Mouse (Mus musculus) liver, embryonic 15.5 days (tissue): ENCODE results near the gene Cdk14. TPM values are rescaled to one million over a fixed set of nuclear protein-coding genes. Genes with fewer than 3 reads are reported as not detected.
"Not testable (repeated sequence)": the region's sequence is repeated elsewhere in the genome, so short reads cannot be mapped to it uniquely, and the experiment has no call there.

Experiments
- ATAC-seq: fragments of 200-750 bp; cut with Nextera tagmentation; 2 replicates; pipeline ENCODE4 v1.8.0; 2017; ENCODE audit warnings: moderate number of reproducible peaks, mild to moderate bottlenecking, moderate library complexity; ENCODE audit not compliant: insufficient read depth
- H3K27ac ChIP-seq: fragments of 300-500 bp; sonication (generic); replicated peaks from 2 replicates; pipeline ENCODE4 v1.5.1; 2015; ENCODE audit warnings: mild to moderate bottlenecking, inconsistent platforms
- H3K27me3 ChIP-seq: fragments of 300-500 bp; sonication (generic); 2 replicates; pipeline ENCODE4 v1.6.1; 2015; ENCODE audit warnings: mild to moderate bottlenecking, inconsistent platforms
- H3K36me3 ChIP-seq: fragments of 300-500 bp; sonication (generic); replicated peaks from 2 replicates; pipeline ENCODE4 v1.6.1; 2015; ENCODE audit warnings: moderate library complexity, mild to moderate bottlenecking, inconsistent platforms
- H3K4me1 ChIP-seq: fragments of 300-500 bp; sonication (generic); replicated peaks from 2 replicates; pipeline ENCODE4 v1.6.1; 2015; ENCODE audit warnings: inconsistent platforms
- H3K4me2 ChIP-seq: fragments of 300-500 bp; sonication (generic); 2 replicates; pipeline ENCODE4 v1.6.1; 2015; ENCODE audit warnings: moderate library complexity, mild to moderate bottlenecking, inconsistent platforms
- H3K4me3 ChIP-seq: fragments of 300-500 bp; sonication (generic); replicated peaks from 2 replicates; pipeline ENCODE4 v1.5.1; 2015; ENCODE audit warnings: mild to moderate bottlenecking, inconsistent platforms
- H3K9ac ChIP-seq: fragments of 300-500 bp; sonication (generic); 2 replicates; pipeline ENCODE4 v1.6.1; 2015; ENCODE audit warnings: moderate library complexity, mild to moderate bottlenecking, inconsistent platforms
- H3K9me3 ChIP-seq: fragments of 300-500 bp; sonication (generic); replicated peaks from 2 replicates; pipeline ENCODE4 v1.6.1; 2016; ENCODE audit warnings: inconsistent platforms
- WGBS: fragments of 180-500 bp; shearing (Covaris S2); methylation state at CpG from one replicate; pipeline ENCODE4 v1.1.7; 2015; ENCODE audit warnings: mixed read lengths; ENCODE audit not compliant: insufficient replicate concordance; 5-methylcytosine and 5-hydroxymethylcytosine counted together
- polyA plus RNA-seq: library from polyadenylated mRNA; unstranded; fragments of >200 nt; fragmentation: Nextera tagmentation; extraction: Ambion mirVana; gene quantifications from 2 replicates; pipeline ENCODE4 v1.2.1, GENCODE M21; 2015

Cdk14 gene
- polyA plus RNA-seq, 1 experiment from 2014 or later: 1.2 TPM

DNA sequence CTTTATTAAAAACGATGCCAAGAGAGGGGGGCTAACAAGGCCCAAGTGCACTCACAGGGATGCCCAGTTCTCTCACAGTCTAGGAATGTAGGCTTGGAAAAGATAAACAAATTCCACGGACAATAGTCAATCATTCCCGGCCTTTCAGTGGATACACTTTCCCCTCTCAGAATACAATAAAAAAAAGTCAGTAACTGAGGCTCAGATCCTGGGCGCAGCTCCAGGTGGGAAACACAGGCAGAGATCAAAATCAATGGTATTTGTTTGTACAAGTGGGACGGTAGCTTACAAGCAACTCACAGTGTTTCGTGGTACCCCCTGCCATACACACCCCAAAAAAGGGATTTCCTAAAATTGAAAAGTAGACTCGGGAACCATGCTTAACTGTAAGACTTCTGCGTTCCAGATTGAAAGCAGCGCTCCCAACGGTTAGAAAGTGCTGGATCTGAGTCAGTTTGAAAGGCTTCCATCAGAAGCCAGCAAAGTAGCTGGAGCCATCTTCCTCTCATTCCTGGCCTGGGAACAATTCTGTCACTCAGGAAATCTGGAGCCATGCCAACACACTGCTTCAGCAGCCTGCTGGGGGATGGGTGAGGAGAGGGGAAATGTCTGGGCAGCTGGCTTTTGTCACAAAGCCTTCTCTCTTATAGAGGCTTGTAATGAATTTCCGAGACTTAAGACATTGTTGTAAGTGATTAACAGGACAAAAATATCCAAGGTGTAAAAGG is 77.5 kb downstream of the Cdk14 start:
- Histone ChIP-seq H3K4me2 (no peak overlapping the region), H3K4me3 (no peak overlapping the region), H3K27ac (no peak overlapping the region), H3K4me1 (no peaks in the 10 kb centered on the region), H3K27me3 (no peaks in the 10 kb centered on the region), H3K9ac (no peak overlapping the region), H3K9me3 (no peaks in the 10 kb centered on the region), H3K36me3 (no peaks in the 10 kb centered on the region)
- ATAC-seq: no peak
- WGBS: 45% methylated on average over 11 of the region's 11 CpGs

DNA sequence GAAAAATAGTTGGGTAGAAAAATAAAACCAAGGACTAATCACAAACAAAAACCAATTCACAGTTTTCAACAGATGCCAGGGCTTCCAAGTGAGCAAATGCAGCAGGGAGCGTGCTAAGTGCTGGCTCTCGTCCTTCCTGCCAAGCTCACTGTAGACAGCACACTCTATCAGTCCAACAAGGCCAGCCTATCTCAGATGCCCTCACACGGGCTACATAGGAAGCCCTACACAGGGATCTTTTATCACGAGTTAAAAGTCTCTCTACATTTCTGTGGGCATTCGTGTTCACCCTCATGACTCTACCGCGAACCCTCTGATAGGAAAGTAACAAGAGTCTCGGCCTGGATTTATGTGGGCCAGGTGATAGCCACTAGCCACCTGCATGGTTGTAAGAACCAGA is 78.5 kb downstream of the Cdk14 start:
- H3K4me3 ChIP-seq: no peak overlapping the region
- H3K4me2 ChIP-seq: no peak overlapping the region
- H3K27ac ChIP-seq: no peak overlapping the region
- H3K9ac ChIP-seq: no peak overlapping the region
- ATAC-seq: no peak
- no peaks in the 10 kb centered on the region for H3K36me3 ChIP-seq
- WGBS: 62% methylated on average over 8 of the region's 8 CpGs
- no peaks in the 10 kb centered on the region for H3K4me1 ChIP-seq
- H3K9me3 ChIP-seq: no peaks in the 10 kb centered on the region
- no peaks in the 10 kb centered on the region for H3K27me3 ChIP-seq

DNA sequence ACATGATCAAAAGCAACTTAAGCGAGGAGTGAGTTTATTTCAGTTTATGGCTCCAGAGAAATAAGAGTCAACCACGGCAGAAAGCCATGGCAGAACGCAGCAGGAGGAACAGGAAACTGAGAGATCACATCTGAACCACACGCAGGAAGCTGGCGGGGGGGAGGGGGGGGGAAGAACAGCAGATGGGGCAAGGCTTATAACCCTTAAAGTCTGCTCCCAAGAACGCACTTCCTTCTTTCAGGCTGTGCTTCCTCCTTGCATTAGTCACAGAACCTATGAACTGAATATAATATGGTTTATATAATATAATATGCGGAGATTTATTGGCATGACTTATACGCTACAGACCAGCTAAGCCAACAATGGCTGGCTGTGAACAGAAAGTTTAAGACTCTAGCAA is 86.2 kb downstream of the Cdk14 start:
- ATAC-seq: no peak
- Histone ChIP-seq H3K36me3 (no peaks in the 10 kb centered on the region), H3K4me2 (no peak overlapping the region), H3K4me3 (no peak overlapping the region), H3K27me3 (no peaks in the 10 kb centered on the region), H3K27ac (no peak overlapping the region), H3K4me1 (no peaks in the 10 kb centered on the region), H3K9me3 (no peaks in the 10 kb centered on the region), H3K9ac (no peak overlapping the region)
- WGBS: 45% methylated on average over 8 of the region's 8 CpGs

DNA sequence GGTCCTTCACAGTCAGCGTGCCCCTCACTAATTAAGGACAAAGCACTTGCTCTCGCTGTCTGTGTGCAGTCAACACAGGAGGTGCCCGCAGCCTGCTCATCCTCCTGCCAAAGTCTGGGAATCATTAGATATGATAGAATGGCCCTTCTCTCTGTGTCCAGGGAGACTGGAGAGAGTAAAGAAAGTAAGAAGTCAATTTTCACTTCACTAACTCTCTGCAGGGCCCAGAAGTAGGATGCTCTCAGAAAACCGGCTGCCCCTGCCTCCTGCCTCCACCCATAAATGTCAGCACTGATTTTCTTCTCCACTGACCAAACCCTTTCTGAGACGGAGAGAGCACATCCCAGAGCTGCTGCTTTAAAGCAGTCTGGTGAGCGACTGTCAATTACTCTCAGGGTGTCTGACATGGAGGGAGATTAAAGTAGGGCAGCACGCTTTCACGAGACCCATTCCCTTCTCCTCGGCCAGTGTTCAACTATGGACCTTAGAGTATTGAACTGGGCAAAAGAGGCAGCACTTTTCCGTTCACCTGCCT is 89.1 kb downstream of the Cdk14 start:
- Histone ChIP-seq H3K4me1 (no peaks in the 10 kb centered on the region), H3K27me3 (no peaks in the 10 kb centered on the region), H3K36me3 (no peaks in the 10 kb centered on the region), H3K9me3 (no peaks in the 10 kb centered on the region), H3K9ac (no peak overlapping the region), H3K4me3 (no peak overlapping the region), H3K4me2 (no peak overlapping the region), H3K27ac (no peak overlapping the region)
- WGBS: 67% methylated on average over 10 of the region's 10 CpGs
- no peak for ATAC-seq

DNA sequence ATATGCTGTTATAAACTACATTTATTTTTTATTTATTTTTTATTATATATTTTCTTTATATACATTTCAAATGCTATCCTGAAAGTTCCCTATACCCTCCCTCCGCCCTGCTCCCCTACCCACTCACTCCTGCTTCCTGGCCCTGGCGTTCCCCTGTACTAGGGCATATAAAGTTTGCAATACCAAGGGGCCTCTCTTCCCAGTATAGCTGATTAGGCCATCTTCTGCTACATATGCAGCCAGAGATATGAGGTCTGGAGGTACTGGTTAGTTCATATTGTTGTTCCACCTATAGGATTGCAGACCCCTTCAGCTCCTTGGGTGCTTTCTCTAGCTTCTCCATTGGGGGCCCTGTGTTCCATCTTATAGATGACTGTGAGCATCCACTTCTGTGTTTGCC is 91.1 kb downstream of the Cdk14 start:
- not testable (repeated sequence) for H3K36me3 ChIP-seq, H3K4me1 ChIP-seq, ATAC-seq, H3K9me3 ChIP-seq, H3K27me3 ChIP-seq, H3K4me2 ChIP-seq, H3K4me3 ChIP-seq, H3K27ac ChIP-seq, H3K9ac ChIP-seq
- WGBS: 39% methylated on average over 2 of the region's 2 CpGs

DNA sequence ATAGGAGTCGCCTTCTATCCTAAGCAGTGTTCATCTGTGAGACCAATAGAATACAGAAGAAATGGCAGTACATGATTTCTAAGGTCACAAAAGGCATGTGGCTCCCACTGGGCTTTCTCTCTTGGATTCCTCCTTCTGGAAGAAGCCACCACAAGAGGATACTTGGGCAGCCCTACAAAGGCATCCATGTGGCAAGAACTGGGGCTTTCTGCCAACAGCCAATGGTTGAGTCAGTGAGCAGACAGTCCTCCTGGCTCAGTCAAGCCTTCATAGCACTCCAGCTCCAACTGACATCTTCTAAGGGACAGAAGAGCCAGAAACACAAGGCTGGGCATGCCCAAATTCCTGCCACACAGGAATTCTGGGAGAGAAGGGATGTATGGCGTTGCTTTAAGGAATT is 93.4 kb downstream of the Cdk14 start:
- H3K9me3 ChIP-seq: no peaks in the 10 kb centered on the region
- H3K4me1 ChIP-seq: no peaks in the 10 kb centered on the region
- H3K4me3 ChIP-seq: no peak overlapping the region
- no peak overlapping the region for H3K9ac ChIP-seq
- H3K4me2 ChIP-seq: no peak overlapping the region
- H3K27ac ChIP-seq: no peak overlapping the region
- WGBS: 59% methylated on average over 2 of the region's 2 CpGs
- ATAC-seq: no peak
- no peaks in the 10 kb centered on the region for H3K27me3 ChIP-seq
- no peaks in the 10 kb centered on the region for H3K36me3 ChIP-seq

DNA sequence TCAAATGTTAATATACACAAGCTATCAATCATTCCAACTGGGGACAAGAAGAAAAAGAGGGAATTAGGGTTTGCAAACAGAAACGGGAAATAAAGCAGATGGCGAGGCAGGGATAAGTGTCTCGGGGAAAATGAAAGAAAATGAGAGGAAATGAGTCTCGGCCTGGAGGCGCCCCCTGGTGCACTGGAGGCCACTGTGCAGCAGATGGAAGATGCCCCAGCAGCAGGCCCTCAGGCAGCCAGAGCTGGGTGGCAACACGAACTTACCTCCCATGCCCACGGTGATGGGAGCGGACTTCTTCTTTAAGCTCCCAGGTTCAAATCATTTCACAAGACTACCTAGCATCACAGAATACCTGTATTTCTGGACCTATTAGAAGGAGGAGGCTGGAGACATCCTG is 97.4 kb downstream of the Cdk14 start:
- H3K27me3 ChIP-seq: no peaks in the 10 kb centered on the region
- no peaks in the 10 kb centered on the region for H3K36me3 ChIP-seq
- 74% methylated on average over 8 of the region's 8 CpGs for WGBS
- H3K9ac ChIP-seq: no peak overlapping the region
- ATAC-seq: no peak
- H3K27ac ChIP-seq: no peak overlapping the region
- H3K4me2 ChIP-seq: no peak overlapping the region
- H3K9me3 ChIP-seq: no peaks in the 10 kb centered on the region
- no peak overlapping the region for H3K4me3 ChIP-seq
- no peaks in the 10 kb centered on the region for H3K4me1 ChIP-seq

DNA sequence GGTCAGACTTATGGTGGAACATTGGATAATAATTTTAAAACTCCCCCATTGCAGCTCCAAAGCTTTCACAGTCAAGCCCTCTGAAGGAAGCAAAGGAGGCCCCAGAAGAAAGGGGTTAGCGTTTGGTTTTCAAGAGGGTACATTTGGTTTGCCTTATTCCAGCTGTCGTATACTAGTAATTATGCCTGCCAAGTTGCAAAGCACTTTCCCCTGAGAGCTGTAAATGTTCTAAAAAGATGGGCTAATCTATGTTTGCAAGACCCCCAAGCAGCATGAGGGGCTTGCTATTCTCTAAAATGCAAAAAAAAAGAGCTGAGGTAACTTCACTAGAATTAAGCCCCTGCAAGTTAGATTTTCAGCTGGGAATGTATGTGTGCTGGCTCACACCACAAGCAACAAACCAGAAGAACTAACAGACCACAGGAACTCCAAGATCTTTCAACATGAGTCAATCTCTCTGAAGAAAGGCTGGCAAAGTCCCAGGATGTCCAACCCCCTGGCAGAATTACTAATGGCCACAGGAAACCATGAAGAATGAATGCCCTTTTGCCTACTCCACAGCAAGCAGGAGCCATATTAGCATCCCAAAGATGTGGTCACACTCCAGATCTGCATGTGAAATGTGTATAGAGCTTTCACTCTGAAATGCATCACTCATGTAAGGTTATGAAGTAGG is 99.5 kb downstream of the Cdk14 start:
- Histone ChIP-seq H3K9ac (no peak overlapping the region), H3K4me3 (no peak overlapping the region)

DNA sequence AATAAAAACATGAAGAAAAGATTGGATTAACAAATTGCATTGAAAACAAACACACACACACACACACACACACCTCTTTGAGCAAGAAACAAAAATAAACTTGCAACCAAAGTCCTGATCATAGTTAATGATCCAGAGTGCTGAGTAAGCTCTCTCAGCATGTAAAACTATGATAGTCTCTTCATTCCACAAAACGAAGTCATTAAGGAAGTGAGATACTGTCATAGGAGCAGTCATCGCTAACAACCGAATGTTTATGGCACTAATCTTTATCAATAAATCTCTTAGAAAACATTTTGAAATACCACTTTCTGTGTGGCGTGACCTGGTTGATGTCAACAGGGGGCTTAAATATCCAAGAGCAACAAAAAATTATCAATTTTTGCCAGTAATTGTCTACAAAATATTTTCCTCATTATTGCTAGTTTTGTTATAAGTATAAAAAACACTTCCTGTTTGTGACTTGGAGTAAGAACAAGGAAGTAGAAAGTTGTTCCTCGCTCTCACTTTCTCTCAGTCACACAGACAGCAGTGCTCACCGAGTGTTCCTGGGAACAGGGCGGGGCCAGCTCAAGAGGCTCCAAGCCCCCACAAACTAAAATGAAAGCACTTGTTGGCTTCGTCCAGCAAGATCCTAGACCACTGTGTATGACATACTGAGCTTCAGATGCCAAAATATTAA is 100.1 kb downstream of the Cdk14 start:
- Histone ChIP-seq H3K4me3 (no peak overlapping the region), H3K4me1 (no peaks in the 10 kb centered on the region), H3K27me3 (no peaks in the 10 kb centered on the region), H3K27ac (no peak overlapping the region), H3K36me3 (no peaks in the 10 kb centered on the region), H3K9ac (no peak overlapping the region), H3K9me3 (no peaks in the 10 kb centered on the region), H3K4me2 (no peak overlapping the region)
- no peak for ATAC-seq
- 33% methylated on average over 8 of the region's 8 CpGs for WGBS

More for the DNA sequence above, 99.5 kb downstream of the Cdk14 start:
- 46% methylated on average over 2 of the region's 2 CpGs for WGBS
- H3K27me3 ChIP-seq: no peaks in the 10 kb centered on the region
- no peak overlapping the region for H3K27ac ChIP-seq
- no peak for ATAC-seq
- H3K4me2 ChIP-seq: no peak overlapping the region
- H3K9me3 ChIP-seq: no peaks in the 10 kb centered on the region
- no peaks in the 10 kb centered on the region for H3K36me3 ChIP-seq
- H3K4me1 ChIP-seq: no peaks in the 10 kb centered on the region

DNA sequence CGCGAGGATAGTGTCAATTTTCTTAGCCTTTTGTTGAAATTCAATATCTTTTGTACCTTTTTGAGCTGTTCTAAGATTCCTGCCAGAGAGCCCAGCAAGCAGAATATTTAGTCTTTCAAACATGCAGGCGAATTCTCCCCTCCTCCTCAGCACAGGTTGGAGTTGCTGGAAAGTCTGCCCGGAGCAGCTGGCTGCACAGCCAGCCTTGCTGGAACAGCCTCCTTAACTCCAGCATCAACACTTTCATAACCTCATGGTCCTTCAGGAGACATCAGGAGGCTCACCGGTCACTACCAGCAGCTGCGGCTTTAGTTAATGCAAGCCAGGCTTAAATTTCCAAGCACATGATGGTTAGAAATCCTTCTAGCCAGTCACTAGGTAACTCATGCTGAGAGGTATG is 105.8 kb downstream of the Cdk14 start:
- 73% methylated on average over 6 of the region's 6 CpGs for WGBS
- H3K27ac ChIP-seq: no peak overlapping the region
- no peaks in the 10 kb centered on the region for H3K4me1 ChIP-seq
- H3K9me3 ChIP-seq: no peaks in the 10 kb centered on the region
- H3K36me3 ChIP-seq: no peaks in the 10 kb centered on the region
- no peaks in the 10 kb centered on the region for H3K27me3 ChIP-seq
- no peak overlapping the region for H3K4me2 ChIP-seq
- ATAC-seq: no peak
- H3K9ac ChIP-seq: no peak overlapping the region
- H3K4me3 ChIP-seq: no peak overlapping the region

DNA sequence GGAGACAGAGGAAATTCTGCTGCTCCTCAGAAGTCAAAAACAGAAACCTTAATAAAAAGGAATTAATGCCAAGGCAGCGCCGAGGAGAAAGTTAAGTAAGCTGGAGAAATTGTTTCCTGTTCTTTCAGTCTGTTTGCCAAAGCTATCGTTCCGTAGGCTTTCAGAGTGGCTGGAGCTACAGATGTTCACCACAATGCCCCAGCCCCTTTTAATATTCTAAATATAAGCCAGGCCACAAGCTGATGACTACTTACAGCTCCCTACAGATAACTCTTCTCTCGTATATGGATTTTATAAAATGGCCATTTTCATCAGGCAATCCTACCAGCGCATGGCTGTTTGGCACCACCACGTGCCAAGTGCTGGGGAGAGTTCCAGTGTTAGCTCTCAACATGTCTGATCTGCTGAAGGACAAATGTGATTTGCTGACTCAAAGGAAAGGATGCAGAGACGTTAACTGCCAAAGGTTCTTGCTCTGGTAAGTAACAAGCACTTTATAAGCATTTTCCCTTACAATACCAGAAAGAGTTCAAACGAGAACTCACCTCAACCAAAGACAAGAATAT is 106.8 kb downstream of the Cdk14 start:
- no peak for ATAC-seq
- Histone ChIP-seq H3K4me3 (no peak overlapping the region), H3K9me3 (no peaks in the 10 kb centered on the region), H3K4me1 (no peaks in the 10 kb centered on the region), H3K4me2 (no peak overlapping the region), H3K9ac (no peak overlapping the region), H3K36me3 (no peaks in the 10 kb centered on the region), H3K27ac (no peak overlapping the region), H3K27me3 (no peaks in the 10 kb centered on the region)
- WGBS: 64% methylated on average over 9 of the region's 9 CpGs
